Mouse (Mus musculus) MN1 (cell line): ENCODE results near the gene Tmem165.

ENCODE experiments used
- DNase-seq: peaks from one replicate; pipeline ENCODE4 v3.0.0-alpha.2; 2016; ENCODE audit warnings: low spot score

Tmem165 gene

DNA sequence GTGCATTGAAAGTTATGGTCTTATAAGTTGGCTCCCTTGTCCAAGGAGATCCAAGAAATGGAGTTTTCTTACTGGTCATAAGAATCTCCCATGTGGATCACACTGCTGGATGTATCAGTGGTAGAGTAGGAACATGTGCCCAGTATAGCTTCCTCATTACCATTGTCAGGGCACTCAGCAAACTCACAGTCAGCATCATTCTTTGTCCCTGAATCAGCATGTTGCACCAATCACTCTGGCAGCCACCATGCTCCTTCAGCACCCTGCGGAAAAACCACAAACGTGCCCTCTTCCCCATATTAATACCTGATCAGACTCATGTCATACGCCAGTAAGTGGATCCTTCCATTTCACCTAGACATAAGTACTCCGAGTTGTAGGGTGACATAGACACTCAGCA, 8.6 kb upstream of the Tmem165 start:
- DNase-seq = no peak

DNA sequence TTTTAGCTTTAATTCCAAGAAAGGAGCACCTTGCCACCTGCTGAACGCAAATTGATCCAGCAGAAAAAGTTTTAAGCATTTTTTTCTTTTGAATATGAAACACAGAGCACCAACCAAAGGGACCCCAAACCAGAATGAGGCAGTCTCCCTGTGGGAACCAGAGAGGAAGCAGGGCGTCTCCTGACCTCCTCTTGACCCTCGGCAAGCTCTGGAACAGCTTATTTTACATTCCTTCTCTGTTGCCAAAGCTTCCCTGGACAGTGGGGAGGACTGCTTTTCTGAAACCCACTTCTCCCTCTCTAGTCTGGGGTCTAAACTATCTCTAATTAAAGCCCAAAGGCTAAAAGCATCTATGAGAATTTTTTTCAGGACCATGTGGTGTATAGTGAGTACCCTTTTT, 7.3 kb upstream of the Tmem165 start:
- no peak for DNase-seq

DNA sequence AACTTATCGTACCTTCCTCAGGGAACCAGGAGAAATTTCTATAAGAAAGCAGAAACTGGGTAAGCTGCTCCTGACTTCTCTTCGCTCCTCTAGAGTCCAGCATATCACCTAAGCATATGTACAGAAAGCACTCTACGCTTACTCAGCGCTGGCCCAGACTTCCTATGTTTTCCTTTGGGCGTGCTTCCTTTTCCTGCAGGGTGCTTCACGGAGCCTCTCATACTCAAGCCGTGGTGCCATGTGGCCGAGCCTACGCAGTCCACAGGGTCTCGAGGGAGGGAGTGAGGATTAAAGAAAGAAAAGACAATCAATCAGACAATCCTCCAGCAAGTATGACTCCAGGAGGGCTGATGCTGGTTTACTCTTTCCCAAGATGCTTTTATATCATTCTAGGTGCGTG, 6.8 kb upstream of the Tmem165 start:
- DNase-seq = no peak

GRCm38 (mm10) chr5:76177664-76178063, 6.0 kb upstream of the Tmem165 start:
- DNase-seq = no peak

DNA sequence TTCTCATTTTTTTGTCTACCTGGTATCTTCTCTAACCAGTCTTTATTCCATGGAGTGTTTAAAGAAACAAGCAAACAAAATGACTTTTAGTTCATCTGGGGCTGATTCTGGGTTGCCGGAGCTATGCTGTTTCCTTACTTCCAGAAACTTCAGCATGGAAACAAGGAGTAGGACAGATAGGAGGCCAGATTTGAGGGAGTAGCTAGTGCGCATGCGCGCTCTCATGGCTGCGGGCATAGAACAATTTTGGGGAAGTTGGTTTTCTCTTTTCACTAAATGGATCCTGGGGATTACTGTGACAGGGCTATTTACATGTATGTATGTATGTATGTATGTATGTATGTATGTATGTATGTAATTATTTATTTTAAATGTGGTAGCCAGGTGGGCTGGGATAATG, 4.5 kb upstream of the Tmem165 start:
- DNase-seq = no peak

DNA sequence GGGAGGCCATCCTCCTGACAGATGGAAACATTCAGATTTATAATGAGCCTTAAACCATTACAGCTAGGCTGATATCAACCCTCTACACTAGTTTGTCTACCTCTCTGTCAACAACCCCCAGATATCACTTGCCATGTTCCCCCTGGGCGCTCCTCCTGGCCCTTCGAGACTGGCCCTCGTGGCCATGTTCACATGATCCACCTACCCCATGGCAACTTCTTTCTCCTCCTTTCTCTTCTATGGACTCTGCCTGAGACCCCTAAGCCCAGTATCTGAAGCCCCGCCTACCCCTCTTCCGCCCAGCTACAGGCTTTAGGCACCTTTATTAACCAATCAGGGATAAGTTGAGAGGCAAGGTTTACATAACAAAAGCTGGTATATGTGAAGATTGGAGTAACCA, 3.9 kb upstream of the Tmem165 start:
- no peak for DNase-seq

GRCm38 (mm10) chr5:76182326-76182725, 1.4 kb upstream of the Tmem165 start:
- no peak for DNase-seq

DNA sequence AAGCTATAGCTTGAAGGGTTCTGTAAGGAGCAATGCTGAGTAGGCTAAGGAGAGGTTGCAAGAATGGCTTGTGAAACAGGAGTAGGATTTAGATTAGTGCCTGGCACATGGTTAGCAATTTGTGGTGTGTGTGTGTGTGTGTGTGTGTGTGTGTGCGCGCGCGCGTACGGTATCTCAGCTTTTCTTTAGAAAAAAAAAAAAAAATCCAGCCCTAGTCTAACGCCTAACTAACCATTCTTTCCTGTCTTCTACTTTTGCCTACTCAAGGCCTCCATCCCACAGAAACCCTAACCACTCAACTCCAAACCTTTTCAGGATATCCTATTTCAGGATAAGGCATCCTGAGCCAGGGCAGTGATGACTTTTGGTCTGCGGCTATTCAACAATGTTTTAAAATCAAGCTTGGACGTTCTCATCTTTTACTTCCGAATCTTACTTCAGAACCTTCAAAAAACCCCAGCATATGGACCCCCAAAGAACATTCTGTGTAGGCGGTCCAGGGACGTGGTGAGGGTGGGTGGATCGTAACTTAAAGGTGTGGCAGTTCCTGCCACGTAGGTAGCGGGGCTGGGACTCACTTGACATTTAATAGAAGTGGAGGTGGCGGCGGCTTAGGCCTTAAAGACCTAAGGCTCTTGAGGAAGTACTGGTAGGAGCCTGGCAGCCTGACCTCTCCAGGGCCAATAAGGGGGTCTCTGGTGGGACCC, 484 bp upstream of the Tmem165 start:
- peak; percentile 29 for DNase-seq

DNA sequence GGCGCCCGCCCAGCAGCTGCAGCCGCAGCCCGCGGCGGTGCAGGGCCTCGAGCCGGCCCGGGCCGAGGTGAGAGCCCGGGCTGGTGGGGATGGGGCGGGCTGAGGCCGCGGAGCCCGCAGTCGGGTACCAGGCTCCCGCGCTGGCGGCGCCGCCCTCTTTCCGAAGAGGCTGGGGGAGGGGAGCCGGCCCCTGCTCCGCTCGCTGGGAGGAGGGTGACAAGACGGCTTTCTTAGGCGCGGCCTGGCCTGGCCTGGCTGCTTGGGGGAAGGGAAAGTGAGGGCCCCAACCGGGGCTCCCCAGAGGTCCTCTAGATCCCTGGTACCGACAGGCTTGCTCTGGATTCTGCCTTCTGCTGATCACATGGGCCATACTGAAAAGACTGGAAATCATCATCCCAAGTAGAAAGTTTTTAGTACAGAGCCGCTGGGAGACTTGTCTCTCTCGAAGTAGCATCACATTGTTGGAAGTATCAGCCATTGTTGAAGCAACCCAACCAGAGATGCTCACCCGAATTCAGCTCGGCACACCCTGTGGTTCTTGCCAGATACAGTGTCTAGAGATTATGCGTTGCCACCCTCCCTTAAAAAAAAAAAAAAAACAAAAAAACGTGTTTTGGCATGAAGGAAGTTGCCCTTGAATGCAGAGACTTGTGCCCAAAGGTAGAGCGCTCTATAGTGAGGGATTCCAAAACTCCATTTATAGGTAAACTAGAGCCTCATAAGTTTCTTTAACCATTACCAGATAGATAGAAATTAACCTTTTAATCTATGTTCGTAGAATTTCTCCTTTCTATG, 803 bp downstream of the Tmem165 start:
- peak; percentile 80 for DNase-seq

DNA sequence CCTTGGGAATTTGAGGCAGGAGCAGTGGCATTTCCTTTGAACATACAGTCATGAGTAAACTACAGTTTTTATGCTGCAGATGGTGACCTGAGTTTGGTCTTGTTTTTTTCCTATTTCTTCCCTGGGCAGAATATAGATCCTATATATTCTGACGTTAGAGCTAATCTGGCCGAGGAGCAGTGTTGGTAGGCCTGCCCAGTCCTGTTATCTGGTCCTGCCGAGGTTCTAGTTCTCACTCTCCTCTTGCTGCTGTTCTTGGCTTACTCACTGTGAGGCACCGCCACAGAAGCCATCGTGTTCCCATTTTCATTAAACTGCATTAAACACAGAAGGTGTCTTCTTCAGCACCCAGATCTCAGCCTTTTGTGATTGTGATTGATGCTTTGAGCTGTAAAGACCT, 4.2 kb downstream of the Tmem165 start:
- DNase-seq = no peak

DNA sequence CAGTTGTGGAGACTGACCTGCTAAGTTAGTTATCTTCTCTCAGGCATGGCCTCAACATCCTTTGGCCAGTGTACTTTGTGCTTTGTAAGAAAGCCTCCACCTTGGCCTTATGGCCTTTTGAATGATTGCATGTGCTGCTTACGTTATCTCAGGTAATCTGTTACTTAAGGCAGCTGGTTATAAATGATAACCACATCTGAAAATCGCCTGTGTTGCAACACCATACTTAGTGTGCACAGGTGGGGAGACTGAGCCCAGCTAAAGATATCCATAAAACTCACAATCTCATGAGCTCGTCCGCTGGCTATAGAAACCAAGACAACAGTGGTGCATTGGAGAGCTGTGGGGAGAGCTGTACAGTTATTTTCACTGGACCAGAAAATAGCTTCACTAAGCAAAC, 6.9 kb downstream of the Tmem165 start:
- DNase-seq = no peak

DNA sequence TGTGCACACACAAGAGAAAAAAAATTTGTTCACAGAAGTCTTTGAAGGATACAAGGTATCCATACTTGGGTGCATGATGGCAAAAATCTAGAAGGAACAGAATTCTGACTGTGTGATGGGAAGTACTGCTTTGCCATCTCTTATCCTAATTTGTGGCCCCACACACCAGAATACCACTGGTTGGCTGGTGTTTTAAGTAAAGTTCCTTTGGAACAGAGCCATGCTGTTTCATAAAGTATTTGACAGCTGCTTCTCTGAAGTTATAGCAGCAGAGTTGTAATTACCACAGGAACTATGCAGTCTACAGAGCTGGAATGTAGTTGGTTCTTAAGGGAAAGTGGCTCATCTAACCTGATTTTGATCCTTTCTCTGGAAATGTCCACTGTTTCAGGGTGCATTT, 9.4 kb downstream of the Tmem165 start:
- no peak for DNase-seq

- no peak for DNase-seq
These were observed 10.8 kb downstream of the Tmem165 start for GRCm38 (mm10) chr5:76194377-76194945.

DNA sequence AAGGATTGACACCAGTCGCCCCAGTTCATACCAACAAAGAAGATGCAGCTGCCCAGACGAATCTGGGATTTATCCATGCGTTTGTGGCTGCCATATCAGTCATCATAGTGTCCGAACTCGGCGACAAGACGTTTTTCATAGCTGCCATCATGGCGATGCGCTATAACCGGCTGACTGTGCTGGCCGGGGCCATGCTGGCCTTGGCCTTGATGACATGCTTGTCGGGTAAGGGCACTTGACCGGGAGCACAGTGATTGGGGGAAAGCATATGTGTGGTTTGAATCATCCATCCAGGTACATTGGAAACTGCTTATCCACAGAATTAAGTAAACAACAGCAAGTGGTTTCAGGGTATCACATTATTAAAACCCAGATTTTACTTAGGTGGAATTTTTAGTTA, 15.7 kb downstream of the Tmem165 start:
- DNase-seq = no peak

GRCm38 (mm10) chr5:76203171-76203570, 19.5 kb downstream of the Tmem165 start:
- peak; percentile 42 for DNase-seq

GRCm38 (mm10) chr5:76205886-76206285, 22.2 kb downstream of the Tmem165 start:
- no peak for DNase-seq

- no peak for DNase-seq
These were observed 24.4 kb downstream of the Tmem165 start for GRCm38 (mm10) chr5:76208066-76208465.

DNA sequence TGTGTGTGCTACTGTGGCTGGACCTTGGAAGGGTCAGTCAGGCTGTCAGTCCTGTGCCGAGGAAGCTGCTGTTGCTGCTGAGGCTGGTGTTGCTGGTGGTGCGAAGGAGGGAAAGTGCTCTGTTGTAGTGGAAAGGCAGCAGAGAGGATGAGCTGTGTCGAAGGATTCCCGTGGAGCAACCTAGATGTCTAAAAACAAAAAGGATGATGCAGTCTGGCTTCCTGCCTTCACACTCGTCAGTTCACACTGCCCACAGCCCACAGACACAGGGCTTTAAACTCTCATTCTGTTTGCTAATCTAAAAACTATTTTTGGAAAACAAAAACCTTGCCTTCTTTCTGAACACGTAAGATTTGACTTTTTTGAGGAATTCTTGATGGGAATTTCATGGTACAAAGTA, 33.0 kb downstream of the Tmem165 start:
- DNase-seq = no peak

GRCm38 (mm10) chr5:76231171-76231855, 47.6 kb downstream of the Tmem165 start:
- no peak for DNase-seq

- no peak for DNase-seq
These were observed 59.6 kb downstream of the Tmem165 start for GRCm38 (mm10) chr5:76243274-76243673.

GRCm38 (mm10) chr5:76243929-76244328, 60.2 kb downstream of the Tmem165 start:
- DNase-seq = no peak

GRCm38 (mm10) chr5:76244430-76244829, 60.8 kb downstream of the Tmem165 start:
- DNase-seq = no peak

GRCm38 (mm10) chr5:76245419-76245818, 61.7 kb downstream of the Tmem165 start:
- DNase-seq = no peak
